Mouse (Mus musculus) layer of hippocampus, adult 11-12 months (tissue): ENCODE measurements at regions not wholly inside any gene's neighbourhood (a gene's known extent, or its start where the extent isn't known, plus 50 kb on each side); places are given as distances from the start of the nearest gene placed in this dataset.
A peak's percentile ranks its signal among the peaks of the same experiment; 100 is the strongest.
"Not testable (repeated sequence)": the region's sequence is repeated elsewhere in the genome, so short reads cannot be mapped to it uniquely, and the experiment has no call there.

Experiments
- DNase-seq: peaks from one replicate; pipeline ENCODE4 v3.0.0; 2022; ENCODE audit warnings: low spot score

DNA sequence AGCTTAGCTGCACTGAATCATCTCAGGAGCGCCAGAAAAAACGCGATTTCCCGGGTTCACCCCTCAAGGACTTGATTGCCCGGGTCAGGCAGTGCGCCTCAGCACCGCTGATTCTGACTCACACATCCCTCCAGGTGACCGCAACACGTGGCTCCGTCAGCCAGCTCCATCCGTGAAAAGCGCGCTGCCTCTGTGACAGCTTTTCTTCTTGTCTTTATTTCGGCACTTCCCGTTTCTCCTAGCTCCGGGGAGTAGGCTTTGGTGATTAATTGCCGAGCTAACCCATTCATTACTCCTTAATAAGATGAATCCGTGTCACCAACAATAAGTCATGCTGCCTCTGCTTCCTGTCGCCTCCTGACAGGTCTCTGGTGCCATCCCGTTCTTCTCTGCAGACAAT is 108.6 kb downstream of the Katnal1 start:
- no peak for DNase-seq

DNA sequence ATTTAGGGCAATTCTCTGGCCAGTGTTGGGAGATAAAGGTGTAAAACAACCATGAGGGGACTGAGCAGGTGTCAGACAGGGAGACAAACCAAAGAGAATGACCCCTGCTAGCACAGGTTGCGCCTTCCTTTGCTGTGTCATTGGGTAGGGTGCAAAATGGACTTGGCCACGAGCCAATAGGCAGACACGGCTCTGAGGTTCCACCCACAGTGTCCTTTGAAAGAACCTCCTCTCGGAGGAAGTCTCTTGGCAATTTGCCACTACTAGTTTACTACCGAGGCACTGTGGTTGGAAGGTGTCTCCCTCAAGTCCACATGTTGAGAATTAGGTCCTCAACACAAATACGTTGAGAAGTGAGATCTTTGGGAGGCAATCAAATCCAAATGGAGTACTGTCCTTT is 109.7 kb downstream of the Katnal1 start:
- DNase-seq, result no peak

- DNase-seq, result no peak
Measured at GRCm38 (mm10) chr5:148818746-148819145, 110.4 kb downstream of the Katnal1 start.

GRCm38 (mm10) chr5:148812840-148813239 is 116.3 kb downstream of the Katnal1 start:
- DNase-seq, result no peak

DNA sequence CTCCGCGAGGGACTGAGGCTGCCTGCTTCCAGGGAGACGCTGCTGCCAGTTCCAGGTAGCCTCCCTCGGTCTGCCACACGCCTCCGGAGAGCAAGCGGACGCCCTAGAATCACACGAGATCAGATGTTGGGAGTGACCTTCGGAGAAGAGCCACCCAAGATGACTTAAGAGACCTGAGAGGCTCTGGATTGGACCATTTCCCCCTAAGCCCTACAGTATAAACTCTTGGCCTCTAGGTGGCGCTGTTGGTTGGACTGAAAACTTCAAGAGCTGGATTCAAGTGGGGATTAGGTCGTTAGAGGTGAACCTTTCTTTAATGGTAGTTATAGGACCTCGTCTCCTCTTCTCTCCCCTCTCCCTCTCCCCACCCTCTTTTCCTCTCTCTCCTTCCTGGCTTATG is 117.1 kb downstream of the Katnal1 start:
- DNase-seq, result peak; percentile 65

- no peak for DNase-seq
Measured at GRCm38 (mm10) chr5:148809485-148809884, 119.6 kb downstream of the Katnal1 start.

- DNase-seq, result no peak
Measured at GRCm38 (mm10) chr5:148809055-148809454, 120.1 kb downstream of the Katnal1 start.

DNA sequence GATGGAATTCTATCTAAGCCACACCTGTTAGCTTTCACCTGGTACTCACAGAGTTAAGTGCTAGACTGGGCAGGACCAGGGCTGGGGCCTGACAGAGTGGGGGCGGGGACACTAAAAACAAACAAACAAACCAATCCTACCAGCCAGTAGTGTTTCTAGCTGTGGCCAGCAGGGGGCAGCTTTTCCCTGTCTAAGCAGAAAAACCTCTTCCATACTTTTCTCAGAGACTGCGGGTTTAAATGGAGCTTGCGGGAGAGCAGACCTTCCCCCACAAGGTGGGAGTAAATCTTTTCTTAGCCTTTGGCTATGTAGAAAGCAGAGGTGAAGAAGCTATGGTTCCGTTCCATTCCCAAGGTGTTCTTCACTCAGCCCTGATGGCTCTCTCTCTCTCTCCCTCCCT is 120.7 kb downstream of the Katnal1 start:
- DNase-seq, result peak; percentile 70

- no peak for DNase-seq
Measured at GRCm38 (mm10) chr5:148807612-148808011, 121.5 kb downstream of the Katnal1 start.

GRCm38 (mm10) chr5:148805030-148805429 is 124.1 kb downstream of the Katnal1 start:
- DNase-seq, result no peak

GRCm38 (mm10) chr5:148803772-148804171 is 125.3 kb downstream of the Katnal1 start:
- no peak for DNase-seq

DNA sequence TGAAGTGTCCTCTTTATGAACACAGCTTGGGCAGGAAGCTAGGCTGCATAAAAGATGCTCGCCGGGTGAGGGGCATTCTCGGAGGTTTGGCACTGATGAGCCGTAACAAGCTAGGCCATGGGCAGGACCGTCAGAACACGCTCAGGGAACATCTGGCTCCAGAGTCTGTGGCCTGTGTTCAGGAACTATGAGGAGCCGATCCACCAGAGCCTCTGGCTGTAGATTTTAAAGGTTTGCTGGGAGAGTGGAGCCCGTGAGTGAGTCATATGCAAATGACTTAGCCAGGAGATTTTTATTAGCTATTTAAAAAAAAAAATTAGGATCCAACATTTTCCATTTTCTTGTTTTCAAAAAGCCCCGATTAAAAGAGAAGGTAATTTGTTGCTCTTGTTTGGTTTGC is 126.4 kb downstream of the Katnal1 start:
- no peak for DNase-seq

DNA sequence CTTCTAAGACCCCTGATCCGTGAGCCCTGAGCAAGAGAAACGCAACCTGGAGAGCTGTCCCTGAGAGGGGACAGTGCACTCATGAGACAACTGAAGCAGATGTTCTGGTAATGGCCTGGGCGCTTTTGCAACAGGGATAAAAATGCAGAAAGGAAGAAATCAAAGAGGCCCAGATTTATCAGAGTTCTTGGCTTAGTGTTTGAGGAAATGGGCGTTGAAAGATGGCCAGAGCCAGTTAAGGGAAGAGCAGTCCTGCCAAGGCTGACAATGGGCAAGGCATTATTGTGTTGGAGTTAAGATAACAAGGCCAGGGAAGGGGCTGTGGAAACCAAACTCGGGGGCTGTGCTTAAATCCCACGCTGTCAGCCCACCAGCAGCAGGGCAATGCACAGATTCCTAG is 130.6 kb downstream of the Katnal1 start:
- DNase-seq, result no peak

DNA sequence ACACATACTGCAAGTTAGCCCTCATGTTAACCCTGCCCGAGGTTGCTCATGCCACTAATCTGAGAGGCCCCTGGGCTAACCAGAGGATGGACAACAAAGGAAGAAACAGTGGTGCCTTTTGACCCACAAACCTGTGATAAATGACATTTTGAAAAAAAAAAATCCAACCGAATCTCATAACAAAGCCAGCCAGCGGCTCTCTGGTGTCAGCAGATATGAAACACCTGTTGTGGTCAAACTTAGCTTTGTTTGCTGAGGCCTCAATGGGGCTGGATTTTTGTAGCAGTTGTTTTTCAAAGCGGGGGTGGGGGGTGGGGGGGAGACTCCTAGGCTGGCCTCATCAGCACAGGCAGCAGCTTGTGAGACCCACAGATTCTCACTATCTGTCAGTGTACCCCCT is 133.0 kb downstream of the Katnal1 start:
- DNase-seq, result no peak

DNA sequence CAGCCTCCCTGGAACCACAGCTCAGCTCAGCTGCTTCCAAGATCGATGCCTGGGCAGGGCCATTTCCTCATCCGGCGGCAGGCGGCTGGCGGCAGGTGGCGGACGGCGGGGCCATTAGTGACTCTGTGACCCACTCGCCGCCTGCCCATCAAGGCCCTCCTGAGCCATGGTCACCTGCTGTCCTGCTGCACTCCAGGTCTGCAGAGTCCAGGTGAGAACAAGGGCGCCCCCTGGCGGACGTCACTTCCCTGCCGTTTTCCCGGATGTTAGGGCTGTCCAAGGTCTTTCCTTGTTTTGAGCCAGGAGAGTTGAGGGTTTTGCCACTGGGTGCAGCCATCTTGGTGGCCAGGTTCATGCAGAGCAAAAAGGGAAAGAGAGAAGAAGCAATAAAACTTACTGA is 134.7 kb downstream of the Katnal1 start:
- DNase-seq, result peak; percentile 62

DNA sequence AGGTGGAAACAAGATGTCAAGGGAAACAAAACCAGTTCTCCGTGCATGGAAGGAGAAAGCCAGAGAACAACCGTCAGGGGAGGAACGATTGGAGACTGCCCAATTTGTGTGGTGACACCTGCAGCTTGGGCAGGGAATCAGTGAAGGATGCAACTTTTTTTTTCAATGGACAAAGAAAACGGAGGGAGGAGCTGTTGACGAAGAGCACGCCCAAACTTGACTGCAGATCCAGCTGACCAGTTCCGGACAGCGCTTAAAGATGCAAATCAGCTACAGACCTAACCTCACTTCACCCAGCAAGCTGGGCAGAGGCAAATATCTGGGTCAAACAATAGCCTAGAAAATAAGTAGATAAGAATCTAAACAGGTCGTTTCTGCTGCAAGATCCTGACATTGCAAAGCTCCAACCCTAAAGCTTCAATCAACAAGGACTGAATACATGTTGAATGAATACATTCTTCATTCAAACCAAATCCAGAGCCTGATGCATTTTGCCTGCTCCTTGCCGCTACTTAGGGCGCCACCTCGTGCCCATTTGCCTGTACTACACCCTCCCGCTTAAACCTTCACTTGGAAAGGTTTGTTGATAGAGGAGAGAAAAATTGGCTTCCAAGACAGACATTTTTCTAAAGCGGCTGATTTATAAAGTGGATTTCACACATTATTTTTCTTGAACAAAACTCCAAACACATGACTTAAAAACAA is 136.2 kb downstream of the Katnal1 start:
- DNase-seq, result peak; percentile 89

GRCm38 (mm10) chr5:148791651-148792050 is 137.5 kb downstream of the Katnal1 start:
- no peak for DNase-seq

GRCm38 (mm10) chr5:148790343-148790742 is 138.8 kb downstream of the Katnal1 start:
- not testable (repeated sequence) for DNase-seq

DNA sequence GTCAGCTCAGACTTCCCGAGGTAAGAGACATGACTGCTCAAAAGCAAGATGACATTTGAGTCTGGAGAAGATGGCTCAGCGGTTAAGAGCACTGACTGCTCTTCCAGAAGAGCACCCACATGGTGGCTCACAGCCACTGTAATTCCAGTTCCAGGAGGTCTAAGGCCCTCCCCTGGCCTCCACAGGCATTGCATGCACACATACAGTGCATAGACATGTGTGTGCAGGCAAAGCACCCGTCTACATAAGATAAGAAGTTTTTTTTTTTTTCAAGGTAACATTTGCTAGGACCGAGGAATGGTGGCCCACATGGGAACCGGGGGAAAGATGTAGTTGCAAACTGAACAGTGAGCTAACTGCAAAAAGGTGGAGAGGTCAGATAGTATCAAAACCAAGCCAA is 139.3 kb downstream of the Katnal1 start:
- no peak for DNase-seq

DNA sequence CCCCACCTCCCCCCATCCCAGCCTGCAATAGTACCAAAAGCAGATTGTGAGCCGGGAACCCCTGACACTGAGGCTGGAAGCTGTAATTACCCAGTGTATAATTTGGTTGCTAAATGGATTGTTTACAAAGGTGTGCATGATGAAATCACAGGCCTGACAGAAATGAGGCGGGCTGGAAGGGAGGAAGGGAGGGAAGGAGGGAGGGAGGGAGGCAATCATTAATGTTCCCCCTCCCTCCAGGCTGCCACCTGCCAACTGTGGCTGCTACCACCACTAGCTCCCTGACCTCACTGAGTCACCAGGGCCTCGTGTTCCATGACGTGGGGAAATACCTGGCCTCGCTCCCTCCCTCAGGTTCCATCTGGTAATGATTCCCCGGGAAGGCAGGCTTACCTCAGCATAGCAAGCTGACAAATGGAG is 140.0 kb downstream of the Katnal1 start:
- no peak for DNase-seq

- DNase-seq, result no peak
Measured at GRCm38 (mm10) chr5:148788690-148789089, 140.4 kb downstream of the Katnal1 start.

- no peak for DNase-seq
Measured at GRCm38 (mm10) chr5:148787270-148787669, 141.8 kb downstream of the Katnal1 start.

DNA sequence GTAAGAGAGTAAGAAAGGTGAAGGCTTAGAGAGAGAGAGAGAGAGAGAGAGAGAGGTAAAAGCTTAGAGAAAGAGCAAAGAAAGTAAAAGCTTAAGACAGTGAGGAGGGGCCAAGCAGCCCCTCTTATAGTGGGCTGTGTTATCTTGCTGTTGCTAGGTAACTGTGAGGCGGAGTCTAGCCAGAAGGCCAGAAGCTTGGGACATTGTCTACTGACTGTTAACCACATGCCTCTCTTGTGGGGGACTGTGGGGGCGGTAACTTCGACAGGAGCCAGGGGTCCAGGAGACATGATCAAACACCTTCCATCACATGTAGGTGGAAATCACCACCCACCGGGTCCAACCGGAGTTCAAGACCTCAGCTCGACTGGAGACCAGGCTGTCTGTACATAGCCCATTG is 148.0 kb downstream of the Katnal1 start:
- not testable (repeated sequence) for DNase-seq
